Mouse (Mus musculus): Measurements from ENCODE around the gene Jsrp1. TPM values are rescaled to one million over a fixed set of nuclear protein-coding genes. Genes with fewer than 3 reads are reported as not detected.

Jsrp1 gene
- polyA plus RNA-seq, 1 experiment from 2014 or later: 10.0 TPM

DNA sequence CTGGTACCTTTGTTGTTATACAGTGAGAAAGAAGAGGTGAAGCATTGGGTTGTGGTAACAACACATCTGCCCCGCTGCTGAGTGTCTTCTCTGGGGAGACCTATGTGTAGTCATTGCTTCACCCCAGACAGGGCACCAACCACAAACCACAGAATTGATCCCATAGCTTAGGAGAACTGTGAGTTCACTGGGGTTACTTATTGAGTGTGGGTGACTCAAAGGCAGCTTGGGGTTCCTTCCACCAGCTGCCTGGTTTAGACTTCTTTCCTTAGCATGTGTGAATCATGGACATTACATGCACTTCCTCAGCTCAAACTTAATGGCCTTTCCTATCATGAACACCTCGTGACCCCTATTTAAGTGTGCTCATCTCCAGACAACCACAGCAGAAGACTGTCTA is 49.8 kb downstream of the Jsrp1 start:
- Histone ChIP-seq H3K27me3 (no peaks in the 10 kb centered on the region), H3K36me3 (peaks cover 31% of the 10 kb centered on the region), H3K27ac (replicated peaks) (no peak overlapping the region), H3K4me2 (replicated peaks) (no peak overlapping the region), H3K9ac (no peak overlapping the region), H3K4me3 (replicated peaks) (no peak overlapping the region), H3K4me1 (peaks cover 21% of the 10 kb centered on the region; the same call in 1 of the 2 replicates), H3K9me3 (replicated peaks) (no peaks in the 10 kb centered on the region)
- no peak for ATAC-seq (ENCODE audit: insufficient number of reproducible peaks, low FRiP score, low TSS enrichment, low read depth)
- WGBS: 84% methylated on average over 2 of the region's 2 CpGs

DNA sequence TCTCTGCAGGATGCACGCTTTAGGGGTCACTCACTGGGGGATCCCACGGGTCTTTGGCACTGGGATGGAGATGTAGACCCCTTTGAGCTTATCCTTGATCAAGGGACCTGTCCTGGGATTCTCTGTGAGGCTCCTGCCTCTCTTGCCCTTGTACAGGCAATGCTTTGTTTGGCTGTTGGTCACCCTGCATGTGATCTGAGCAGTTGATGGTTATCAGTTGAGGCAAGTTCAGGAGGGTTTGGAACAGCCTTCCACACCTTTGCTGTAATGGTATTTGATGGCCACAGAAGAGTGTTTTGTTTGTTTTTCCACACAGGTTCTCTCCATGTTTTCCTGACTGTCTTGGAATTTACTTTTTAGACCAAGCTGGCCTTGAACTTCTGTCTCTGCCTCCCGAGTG is 51.5 kb downstream of the Jsrp1 start:
- Histone ChIP-seq H3K9me3 (replicated peaks) (no peaks in the 10 kb centered on the region), H3K9ac (no peak overlapping the region), H3K36me3 (peaks cover 17% of the 10 kb centered on the region), H3K4me3 (replicated peaks) (no peak overlapping the region), H3K4me1 (peaks cover 38% of the 10 kb centered on the region), H3K27ac (replicated peaks) (no peak overlapping the region), H3K27me3 (no peaks in the 10 kb centered on the region), H3K4me2 (replicated peaks) (no peak overlapping the region)
- no peak for ATAC-seq (ENCODE audit: insufficient number of reproducible peaks, low FRiP score, low TSS enrichment, low read depth)
- WGBS: 77% methylated on average over 3 of the region's 3 CpGs

DNA sequence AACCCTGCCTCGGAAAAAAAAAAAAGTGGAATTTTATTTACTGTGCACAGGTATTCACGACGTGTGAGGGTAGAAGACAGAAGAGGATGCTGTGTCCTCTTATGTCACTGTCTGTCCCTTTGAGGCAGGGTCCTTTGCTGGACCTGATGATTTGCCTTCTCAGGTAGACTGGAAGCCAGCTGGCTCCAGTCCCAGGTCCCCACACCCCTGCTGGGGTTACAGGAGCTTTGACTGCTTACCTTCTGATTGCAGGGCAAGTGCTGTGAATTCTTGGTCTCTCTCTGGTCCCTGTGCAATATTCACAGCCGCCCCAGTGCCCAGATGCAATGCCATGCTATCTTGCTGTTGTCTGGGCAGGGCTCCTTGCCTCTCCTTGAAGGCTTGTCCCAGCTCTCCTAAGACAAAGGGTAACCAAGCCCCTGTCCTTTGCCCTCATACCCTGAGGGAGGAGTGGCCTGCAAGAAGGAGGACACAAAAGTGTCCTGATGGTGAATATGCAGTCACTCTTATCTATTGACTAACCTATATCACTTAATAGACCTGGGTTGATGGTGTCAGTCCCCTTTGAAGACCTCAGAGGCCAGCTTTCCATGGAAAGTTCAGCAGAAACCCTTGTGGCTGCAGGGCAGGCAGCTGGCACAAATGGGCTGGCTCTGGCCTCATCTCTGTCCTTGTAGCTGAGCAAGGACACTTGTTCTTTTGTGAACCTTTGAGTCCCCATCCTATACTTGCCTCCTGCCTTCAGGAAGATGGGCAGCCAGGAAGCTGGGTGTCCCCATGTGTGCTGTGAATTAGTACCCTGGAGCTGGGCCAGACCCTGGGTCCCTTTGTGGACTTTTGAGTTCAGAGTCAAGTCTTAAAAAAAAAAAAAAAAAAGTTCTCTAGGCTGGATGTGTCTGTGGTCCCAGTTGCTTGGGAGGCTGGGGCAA is 52.4 kb downstream of the Jsrp1 start:
- H3K9me3 ChIP-seq (replicated peaks): no peaks in the 10 kb centered on the region
- H3K36me3 ChIP-seq: peaks cover 7% of the 10 kb centered on the region; the same call in 1 of the 2 replicates
- H3K4me1 ChIP-seq: peaks cover 48% of the 10 kb centered on the region
- no peak overlapping the region for H3K9ac ChIP-seq
- WGBS: 84% methylated on average over 4 of the region's 4 CpGs
- no peak overlapping the region for H3K4me2 ChIP-seq (replicated peaks)
- no peaks in the 10 kb centered on the region for H3K27me3 ChIP-seq
- H3K27ac ChIP-seq (replicated peaks): no peak overlapping the region
- ATAC-seq (ENCODE audit: insufficient number of reproducible peaks, low FRiP score, low TSS enrichment, low read depth): no peak
- no peak overlapping the region for H3K4me3 ChIP-seq (replicated peaks)

- Histone ChIP-seq H3K27ac (replicated peaks) (no peak overlapping the region), H3K9me3 (replicated peaks) (no peaks in the 10 kb centered on the region), H3K4me2 (replicated peaks) (no peak overlapping the region), H3K27me3 (no peaks in the 10 kb centered on the region), H3K9ac (no peak overlapping the region), H3K4me1 (peaks cover 46% of the 10 kb centered on the region), H3K36me3 (no peaks in the 10 kb centered on the region; the same call in 1 of the 2 replicates), H3K4me3 (replicated peaks) (no peak overlapping the region)
- WGBS: 63% methylated on average over 7 of the region's 7 CpGs
- ATAC-seq (ENCODE audit: insufficient number of reproducible peaks, low FRiP score, low TSS enrichment, low read depth): no peak
These were observed 54.6 kb downstream of the Jsrp1 start for GRCm38 (mm10) chr10:80758651-80759050.

MicroRNAs encoded within 50 kb of the gene (microRNA counts, 519-probe panel; counts per million panel counts)
- microRNA mmu-miR-1982: not detected

Small RNA genes within 50 kb of the gene (microRNA-seq; reads per million reads assigned to microRNA genes)
- gene Mir1982 (ENCODE audit: borderline number of aligned reads): 2.2 reads per million, percentile 8 among the genes with 10 or more reads in this experiment

Other genes with a start within 250 kb of the Jsrp1 start
- gene Klf16, start 236.2 kb downstream of the Jsrp1 start, polyA plus RNA-seq (2015; fragmentation: Nextera tagmentation; extraction: Ambion mirVana): 9.4 and 11.3 TPM in 2 replicates
- 112 and 115 TPM in 2 replicates for gene Abhd17a, start 223.2 kb downstream of the Jsrp1 start, polyA plus RNA-seq (2015; fragmentation: Nextera tagmentation; extraction: Ambion mirVana)
- gene Scamp4, start 210.6 kb downstream of the Jsrp1 start, polyA plus RNA-seq (2015; fragmentation: Nextera tagmentation; extraction: Ambion mirVana): 99.1 and 108 TPM in 2 replicates
- 7.0 and 7.5 TPM in 2 replicates for gene Adat3, start 210.6 kb downstream of the Jsrp1 start, polyA plus RNA-seq (2015; fragmentation: Nextera tagmentation; extraction: Ambion mirVana)
- 4.8 TPM in 2 replicates for gene Gm49322, start 207.5 kb downstream of the Jsrp1 start, polyA plus RNA-seq (2015; fragmentation: Nextera tagmentation; extraction: Ambion mirVana)
- gene Csnk1g2, start 190.7 kb downstream of the Jsrp1 start, polyA plus RNA-seq (2015; fragmentation: Nextera tagmentation; extraction: Ambion mirVana): 172 and 190 TPM in 2 replicates
- 82.2 and 82.7 TPM in 2 replicates for gene Btbd2, start 156.4 kb downstream of the Jsrp1 start, polyA plus RNA-seq (2015; fragmentation: Nextera tagmentation; extraction: Ambion mirVana)
- gene Mknk2, start 135.4 kb downstream of the Jsrp1 start, polyA plus RNA-seq (2015; fragmentation: Nextera tagmentation; extraction: Ambion mirVana): 99.0 and 105 TPM in 2 replicates
- gene Mob3a, start 111.5 kb downstream of the Jsrp1 start, polyA plus RNA-seq (2015; fragmentation: Nextera tagmentation; extraction: Ambion mirVana): 48.2 and 51.8 TPM in 2 replicates
- 27.0 and 28.0 TPM in 2 replicates for gene Izumo4, start 111.3 kb downstream of the Jsrp1 start, polyA plus RNA-seq (2015; fragmentation: Nextera tagmentation; extraction: Ambion mirVana)
- gene Ap3d1, start 71.2 kb downstream of the Jsrp1 start, polyA plus RNA-seq (2015; fragmentation: Nextera tagmentation; extraction: Ambion mirVana): 75.2 and 76.1 TPM in 2 replicates
- gene Dot1l, start 58.3 kb downstream of the Jsrp1 start, polyA plus RNA-seq (2015; fragmentation: Nextera tagmentation; extraction: Ambion mirVana): 17.1 and 21.7 TPM in 2 replicates
- 68.1 and 79.7 TPM in 2 replicates for gene Sf3a2, start 15.3 kb downstream of the Jsrp1 start, polyA plus RNA-seq (2015; fragmentation: Nextera tagmentation; extraction: Ambion mirVana)
- gene Plekhj1, start 14.9 kb downstream of the Jsrp1 start, polyA plus RNA-seq (2015; fragmentation: Nextera tagmentation; extraction: Ambion mirVana): 121 and 125 TPM in 2 replicates
- gene Amh, start 8.3 kb downstream of the Jsrp1 start, polyA plus RNA-seq (2015; fragmentation: Nextera tagmentation; extraction: Ambion mirVana): 0.09 TPM in 1 of 2 replicates, not detected in the other
- gene Oaz1, start 13.2 kb upstream of the Jsrp1 start, polyA plus RNA-seq (2015; fragmentation: Nextera tagmentation; extraction: Ambion mirVana): 1,751 and 1,885 TPM in 2 replicates
- gene Lingo3, start 30.5 kb upstream of the Jsrp1 start, polyA plus RNA-seq (2015; fragmentation: Nextera tagmentation; extraction: Ambion mirVana): 2.2 and 2.5 TPM in 2 replicates
- gene Lsm7, start 41.7 kb upstream of the Jsrp1 start, polyA plus RNA-seq (2015; fragmentation: Nextera tagmentation; extraction: Ambion mirVana): 252 and 265 TPM in 2 replicates
- gene Sppl2b, start 41.8 kb upstream of the Jsrp1 start, polyA plus RNA-seq (2015; fragmentation: Nextera tagmentation; extraction: Ambion mirVana): 51.3 and 60.7 TPM in 2 replicates
- gene Tmprss9, start 58.4 kb upstream of the Jsrp1 start, polyA plus RNA-seq (2015; fragmentation: Nextera tagmentation; extraction: Ambion mirVana): 0.04 and 0.05 TPM in 2 replicates
- 337 and 339 TPM in 2 replicates for gene Timm13, start 87.5 kb upstream of the Jsrp1 start, polyA plus RNA-seq (2015; fragmentation: Nextera tagmentation; extraction: Ambion mirVana)
- 56.7 and 60.1 TPM in 2 replicates for gene Lmnb2, start 104.7 kb upstream of the Jsrp1 start, polyA plus RNA-seq (2015; fragmentation: Nextera tagmentation; extraction: Ambion mirVana)
- gene Gadd45b, start 116.6 kb upstream of the Jsrp1 start, polyA plus RNA-seq (2015; fragmentation: Nextera tagmentation; extraction: Ambion mirVana): 43.7 and 46.6 TPM in 2 replicates
- 11.2 and 12.3 TPM in 2 replicates for gene Gng7, start 201.4 kb upstream of the Jsrp1 start, polyA plus RNA-seq (2015; fragmentation: Nextera tagmentation; extraction: Ambion mirVana)
- 1.4 and 1.9 TPM in 2 replicates for gene Diras1, start 212.2 kb upstream of the Jsrp1 start, polyA plus RNA-seq (2015; fragmentation: Nextera tagmentation; extraction: Ambion mirVana)
- gene Slc39a3, start 223.9 kb upstream of the Jsrp1 start, polyA plus RNA-seq (2015; fragmentation: Nextera tagmentation; extraction: Ambion mirVana): 21.7 and 22.7 TPM in 2 replicates
- gene Sgta, start 246.7 kb upstream of the Jsrp1 start, polyA plus RNA-seq (2015; fragmentation: Nextera tagmentation; extraction: Ambion mirVana): 199 and 216 TPM in 2 replicates